Mouse (Mus musculus): ENCODE data around the gene Tomm6. TPM values are rescaled to one million over a fixed set of nuclear protein-coding genes. Genes with fewer than 3 reads are reported as not detected.

Gene Tomm6
- 213 and 224 TPM in 2 replicates for polyA plus RNA-seq (2015; fragmentation: Nextera tagmentation; extraction: Ambion mirVana)

GRCm38 (mm10) chr17:47688344-47688607 lies at the start of gene Tomm6:
Gene Tomm6 (minus strand): TSS chr17:47688386.
- peak within 1 kb of the TSS; percentile 79 for H3K27ac ChIP-seq (ENCODE audit: low read length)
- peaks cover 3% of the 10 kb centered on the region; the same call in 1 of the 2 replicates for H3K36me3 ChIP-seq (ENCODE audit: control insufficient read depth, insufficient read depth)
- no peaks in the 10 kb centered on the region for H3K27me3 ChIP-seq (ENCODE audit: control insufficient read depth, insufficient read depth, low read depth, low read length)
- peak within 1 kb of the TSS; percentile 77 for H3K9ac ChIP-seq (ENCODE audit: low read depth, low read length)
- peak within 1 kb of the TSS; percentile 95 for H3K4me2 ChIP-seq (ENCODE audit: low read depth, low read length)
- 0% methylated on average over 9 of the region's 9 CpGs for WGBS (ENCODE audit: insufficient replicate concordance)
- H3K4me3 ChIP-seq (ENCODE audit: low read depth, low read length), result peak within 1 kb of the TSS; percentile 83
- peaks cover 21% of the 10 kb centered on the region for H3K4me1 ChIP-seq (ENCODE audit: control insufficient read depth, low read depth, low read length)
- no peaks in the 10 kb centered on the region for H3K9me3 ChIP-seq (replicated peaks; ENCODE audit: control insufficient read depth, low read length)
- no peak for ATAC-seq (ENCODE audit: low read depth)

- Histone ChIP-seq H3K27ac (ENCODE audit: low read length) (peak overlapping the region; percentile 82), H3K4me1 (ENCODE audit: control insufficient read depth, low read depth, low read length) (peaks cover 18% of the 10 kb centered on the region), H3K9ac (ENCODE audit: low read depth, low read length) (peak overlapping the region; percentile 73), H3K4me2 (ENCODE audit: low read depth, low read length) (peak overlapping the region; percentile 99), H3K36me3 (ENCODE audit: control insufficient read depth, insufficient read depth) (no peaks in the 10 kb centered on the region), H3K4me3 (ENCODE audit: low read depth, low read length) (peak overlapping the region; percentile 77), H3K27me3 (ENCODE audit: control insufficient read depth, insufficient read depth, low read depth, low read length) (peaks cover 18% of the 10 kb centered on the region), H3K9me3 (replicated peaks; ENCODE audit: control insufficient read depth, low read length) (no peaks in the 10 kb centered on the region)
- peak; percentile 80 for ATAC-seq (ENCODE audit: low read depth)
- WGBS (ENCODE audit: insufficient replicate concordance), result under 1% methylated on average over 50 of the region's 60 CpGs
Measured at GRCm38 (mm10) chr17:47737271-47738065, 49.3 kb upstream of the Tomm6 start.

- peaks cover 18% of the 10 kb centered on the region for H3K27me3 ChIP-seq (ENCODE audit: control insufficient read depth, insufficient read depth, low read depth, low read length)
- ATAC-seq (ENCODE audit: low read depth), result peak; percentile 80
- H3K9me3 ChIP-seq (replicated peaks; ENCODE audit: control insufficient read depth, low read length), result no peaks in the 10 kb centered on the region
- H3K9ac ChIP-seq (ENCODE audit: low read depth, low read length), result peak within 1 kb of the TSS; percentile 73
- peak within 1 kb of the TSS; percentile 77 for H3K4me3 ChIP-seq (ENCODE audit: low read depth, low read length)
- peaks cover 18% of the 10 kb centered on the region for H3K4me1 ChIP-seq (ENCODE audit: control insufficient read depth, low read depth, low read length)
- H3K36me3 ChIP-seq (ENCODE audit: control insufficient read depth, insufficient read depth), result no peaks in the 10 kb centered on the region
- WGBS (ENCODE audit: insufficient replicate concordance), result under 1% methylated on average over 47 of the region's 47 CpGs
- peak within 1 kb of the TSS; percentile 99 for H3K4me2 ChIP-seq (ENCODE audit: low read depth, low read length)
- peak within 1 kb of the TSS; percentile 82 for H3K27ac ChIP-seq (ENCODE audit: low read length)
Measured at GRCm38 (mm10) chr17:47736856-47737255, 48.7 kb upstream of the Tomm6 start, which contains the start of gene Tfeb. Gene Tfeb (plus strand): TSS chr17:47737030.

- Histone ChIP-seq H3K9me3 (replicated peaks; ENCODE audit: control insufficient read depth, low read length) (no peaks in the 10 kb centered on the region), H3K36me3 (ENCODE audit: control insufficient read depth, insufficient read depth) (no peaks in the 10 kb centered on the region), H3K27ac (ENCODE audit: low read length) (no peak overlapping the region), H3K4me2 (ENCODE audit: low read depth, low read length) (no peak overlapping the region), H3K27me3 (ENCODE audit: control insufficient read depth, insufficient read depth, low read depth, low read length) (peaks cover 18% of the 10 kb centered on the region), H3K9ac (ENCODE audit: low read depth, low read length) (no peak overlapping the region), H3K4me3 (ENCODE audit: low read depth, low read length) (no peak overlapping the region), H3K4me1 (ENCODE audit: control insufficient read depth, low read depth, low read length) (peaks cover 18% of the 10 kb centered on the region)
- WGBS (ENCODE audit: insufficient replicate concordance), result 71% methylated on average over 14 of the region's 14 CpGs
- no peak for ATAC-seq (ENCODE audit: low read depth)
Measured at GRCm38 (mm10) chr17:47735553-47736100, 47.4 kb upstream of the Tomm6 start.

- H3K9ac ChIP-seq (ENCODE audit: low read depth, low read length), result no peak overlapping the region
- 56% methylated on average over 24 of the region's 24 CpGs for WGBS (ENCODE audit: insufficient replicate concordance)
- ATAC-seq (ENCODE audit: low read depth), result no peak
- H3K27me3 ChIP-seq (ENCODE audit: control insufficient read depth, insufficient read depth, low read depth, low read length), result no peaks in the 10 kb centered on the region
- H3K4me3 ChIP-seq (ENCODE audit: low read depth, low read length), result no peak overlapping the region
- H3K9me3 ChIP-seq (replicated peaks; ENCODE audit: control insufficient read depth, low read length), result no peaks in the 10 kb centered on the region
- H3K36me3 ChIP-seq (ENCODE audit: control insufficient read depth, insufficient read depth), result no peaks in the 10 kb centered on the region
- H3K27ac ChIP-seq (ENCODE audit: low read length), result no peak overlapping the region
- no peaks in the 10 kb centered on the region for H3K4me1 ChIP-seq (ENCODE audit: control insufficient read depth, low read depth, low read length)
- H3K4me2 ChIP-seq (ENCODE audit: low read depth, low read length), result no peak overlapping the region
Measured at GRCm38 (mm10) chr17:47730633-47731575, 42.7 kb upstream of the Tomm6 start.

GRCm38 (mm10) chr17:47726566-47726965 lies 38.4 kb upstream of the Tomm6 start, which contains the start of gene Pgc:
Gene Pgc (plus strand): TSS chr17:47726842.
- H3K4me3 ChIP-seq (ENCODE audit: low read depth, low read length), result no peak within 1 kb of the TSS
- no peaks in the 10 kb centered on the region for H3K36me3 ChIP-seq (ENCODE audit: control insufficient read depth, insufficient read depth)
- ATAC-seq (ENCODE audit: low read depth), result no peak
- no peak within 1 kb of the TSS for H3K27ac ChIP-seq (ENCODE audit: low read length)
- WGBS (ENCODE audit: insufficient replicate concordance), result 71% methylated on average over 11 of the region's 11 CpGs
- H3K9me3 ChIP-seq (replicated peaks; ENCODE audit: control insufficient read depth, low read length), result no peaks in the 10 kb centered on the region
- no peak within 1 kb of the TSS for H3K9ac ChIP-seq (ENCODE audit: low read depth, low read length)
- H3K27me3 ChIP-seq (ENCODE audit: control insufficient read depth, insufficient read depth, low read depth, low read length), result no peaks in the 10 kb centered on the region
- no peaks in the 10 kb centered on the region for H3K4me1 ChIP-seq (ENCODE audit: control insufficient read depth, low read depth, low read length)
- H3K4me2 ChIP-seq (ENCODE audit: low read depth, low read length), result no peak within 1 kb of the TSS

- H3K36me3 ChIP-seq (ENCODE audit: control insufficient read depth, insufficient read depth), result no peaks in the 10 kb centered on the region
- no peak for ATAC-seq (ENCODE audit: low read depth)
- H3K4me1 ChIP-seq (ENCODE audit: control insufficient read depth, low read depth, low read length), result no peaks in the 10 kb centered on the region
- no peak overlapping the region for H3K4me3 ChIP-seq (ENCODE audit: low read depth, low read length)
- WGBS (ENCODE audit: insufficient replicate concordance), result 25% methylated on average over 4 of the region's 4 CpGs
- H3K9me3 ChIP-seq (replicated peaks; ENCODE audit: control insufficient read depth, low read length), result no peaks in the 10 kb centered on the region
- H3K9ac ChIP-seq (ENCODE audit: low read depth, low read length), result no peak overlapping the region
- no peak overlapping the region for H3K27ac ChIP-seq (ENCODE audit: low read length)
- no peak overlapping the region for H3K4me2 ChIP-seq (ENCODE audit: low read depth, low read length)
- no peaks in the 10 kb centered on the region for H3K27me3 ChIP-seq (ENCODE audit: control insufficient read depth, insufficient read depth, low read depth, low read length)
Measured at GRCm38 (mm10) chr17:47721183-47721582, 33.0 kb upstream of the Tomm6 start.

GRCm38 (mm10) chr17:47715037-47715436 lies 26.9 kb upstream of the Tomm6 start:
- H3K27ac ChIP-seq (ENCODE audit: low read length), result no peak overlapping the region
- H3K36me3 ChIP-seq (ENCODE audit: control insufficient read depth, insufficient read depth), result no peaks in the 10 kb centered on the region
- H3K9me3 ChIP-seq (replicated peaks; ENCODE audit: control insufficient read depth, low read length), result no peaks in the 10 kb centered on the region
- ATAC-seq (ENCODE audit: low read depth), result no peak
- no peaks in the 10 kb centered on the region for H3K4me1 ChIP-seq (ENCODE audit: control insufficient read depth, low read depth, low read length)
- H3K27me3 ChIP-seq (ENCODE audit: control insufficient read depth, insufficient read depth, low read depth, low read length), result no peaks in the 10 kb centered on the region
- H3K4me3 ChIP-seq (ENCODE audit: low read depth, low read length), result no peak overlapping the region
- H3K9ac ChIP-seq (ENCODE audit: low read depth, low read length), result no peak overlapping the region
- H3K4me2 ChIP-seq (ENCODE audit: low read depth, low read length), result no peak overlapping the region
- WGBS (ENCODE audit: insufficient replicate concordance), result 20% methylated on average over 3 of the region's 3 CpGs
